ENCODE assay signal across 12 mouse cellular contexts in the genomic region with DNA sequence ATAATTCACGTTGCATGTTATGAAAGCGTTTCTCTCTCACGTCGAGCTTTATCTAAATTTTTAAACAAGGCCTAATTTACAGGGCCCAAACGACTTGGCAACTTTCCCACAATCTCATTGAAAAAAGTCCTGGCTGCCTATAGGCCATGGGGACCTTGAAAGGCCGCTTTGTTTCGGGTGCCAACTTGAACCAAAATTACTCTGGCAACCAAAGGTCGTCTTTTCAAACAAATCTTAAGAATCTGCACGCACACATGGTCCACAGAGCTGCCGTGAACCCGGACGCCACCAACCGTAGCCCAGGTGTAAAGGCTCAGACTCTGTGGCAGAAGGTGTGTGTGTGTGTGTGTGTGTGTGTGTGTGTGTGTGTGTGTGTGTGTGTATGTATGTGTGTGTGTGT.
A peak's percentile ranks its signal among the peaks of the same experiment; 100 is the strongest.
DNase-seq lines count a peak whose midpoint lies in the region; ATAC-seq lines count a peak whose summit lies in the region.
"Had no signal": no experiment of that assay in that cellular context is flagged by ENCODE, and none has a peak within 500 bp of the region (broad histone marks: within the 10 kb centered on the region; RNA-seq: fewer than 3 reads in every experiment).

No protein-coding gene starts in this region.

- H3K4me2 ChIP-seq in hindbrain, embryonic 15.5 days, result no peak overlapping the region
- H3K4me2 ChIP-seq in stomach, embryonic 16.5 days (ENCODE audit: low read depth, low read length), result no peak overlapping the region
- H3K4me2 ChIP-seq: heart, embryonic 11.5 days had no signal

- H3K4me3 ChIP-seq in hindbrain, embryonic 15.5 days, result no peak overlapping the region
- no peak overlapping the region for H3K4me3 ChIP-seq in stomach, embryonic 16.5 days (replicated peaks; ENCODE audit: low read length)
- H3K4me3 ChIP-seq: myocyte had no signal

- 44% methylated on average over 13 of the region's 13 CpGs for WGBS in hindbrain, embryonic 15.5 days
- WGBS in stomach, embryonic 16.5 days, result 39% methylated on average over 13 of the region's 13 CpGs

- H3K4me1 ChIP-seq in hindbrain, embryonic 15.5 days (replicated peaks), result peaks cover 22% of the 10 kb centered on the region
- peaks cover 3% of the 10 kb centered on the region for H3K4me1 ChIP-seq in stomach, embryonic 16.5 days (ENCODE audit: control insufficient read depth, insufficient read depth, low read length)

- ATAC-seq in hindbrain, embryonic 15.5 days (ENCODE audit: low FRiP score, low read depth), result 0 out of 2 replicates have a peak, but pooled peaks have one; percentile 4
- peak; percentile 29; the same call in 1 of the 2 replicates for ATAC-seq in stomach, embryonic 16.5 days (ENCODE audit: insufficient read depth, low FRiP score)

- no peaks in the 10 kb centered on the region for H3K9me3 ChIP-seq in hindbrain, embryonic 15.5 days
- H3K9me3 ChIP-seq in stomach, embryonic 16.5 days (replicated peaks; ENCODE audit: control insufficient read depth, low read length), result no peaks in the 10 kb centered on the region

- H3K27ac ChIP-seq in hindbrain, embryonic 15.5 days (replicated peaks), result peak overlapping the region; percentile 49
- no peak overlapping the region for H3K27ac ChIP-seq in stomach, embryonic 16.5 days (ENCODE audit: low read length)

- no peak overlapping the region for H3K9ac ChIP-seq in hindbrain, embryonic 15.5 days
- no peak overlapping the region for H3K9ac ChIP-seq in stomach, embryonic 16.5 days (ENCODE audit: low read length)

- DNase-seq in embryo, embryonic 11.5 days (ENCODE audit: low read depth, low spot score), result peak; percentile 27
- no peak for DNase-seq in embryo, embryonic 9.5 days (ENCODE audit: extremely low spot score)
- peak; percentile 91 for DNase-seq in retina, postnatal 1 day
- no peak for DNase-seq in retina, embryonic 14.5 days (ENCODE audit: low spot score)
- DNase-seq in left cerebral cortex, postnatal 25 days (ENCODE audit: low spot score in 2 of 2), result no peak
- DNase-seq in urinary bladder, adult 18-20 months (ENCODE audit: low spot score in 2 of 2), result no peak
- DNase-seq: cerebellum, adult 11-12 months; kidney, postnatal 14 days had no signal

- no peaks in the 10 kb centered on the region for H3K36me3 ChIP-seq in hindbrain, embryonic 15.5 days
- H3K36me3 ChIP-seq in stomach, embryonic 16.5 days (ENCODE audit: control insufficient read depth, insufficient read depth, low read length), result no peaks in the 10 kb centered on the region

- H3K27me3 ChIP-seq in hindbrain, embryonic 15.5 days, result no peaks in the 10 kb centered on the region
- no peaks in the 10 kb centered on the region for H3K27me3 ChIP-seq in stomach, embryonic 16.5 days (ENCODE audit: control insufficient read depth, insufficient read depth, low read length)

- intact Hi-C loops in left cerebral cortex, postnatal 25 days (cut with DNase I), result no loop called here

Comparison
In these comparisons a context has a peak if more than half of its experiments do, and no peak if none do; other contexts are left out.
1. DNase-seq: peak in embryo, embryonic 11.5 days (single experiment) and retina, postnatal 1 day (single experiment); none in embryo, embryonic 9.5 days (single experiment), retina, embryonic 14.5 days (single experiment), left cerebral cortex, postnatal 25 days (0 of 2) and urinary bladder, adult 18-20 months (0 of 2).